10 mouse cellular contexts compared by ENCODE assay signal in the genomic region with DNA sequence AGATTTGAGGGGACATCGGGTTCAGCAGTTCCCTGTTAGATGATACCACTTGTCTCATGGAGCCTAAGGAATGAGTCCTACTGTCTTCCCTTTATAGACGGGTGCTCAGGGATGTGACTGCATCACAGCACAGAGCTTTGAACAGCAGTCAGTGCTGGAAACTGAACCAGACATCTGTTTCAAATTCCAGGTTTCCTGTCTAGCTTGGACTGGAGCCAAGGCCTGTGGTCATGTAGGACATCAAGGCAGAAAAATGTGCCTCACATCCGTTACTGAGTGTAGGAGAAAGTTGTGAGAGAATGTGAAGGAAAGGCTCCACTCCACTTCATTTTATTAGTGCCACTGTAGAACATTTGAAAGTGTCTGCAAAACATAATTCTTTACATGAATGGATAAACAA.
DNase-seq lines count a peak whose midpoint lies in the region; ATAC-seq lines count a peak whose summit lies in the region.
"Had no signal": no experiment of that assay in that cellular context is flagged by ENCODE, and none has a peak within 500 bp of the region (broad histone marks: within the 10 kb centered on the region; RNA-seq: fewer than 3 reads in every experiment).

No protein-coding gene starts in this region.

- no peak overlapping the region for H3K9ac ChIP-seq in neural tube, embryonic 15.5 days (replicated peaks)
- H3K9ac ChIP-seq: liver, embryonic 14.5 days had no signal

- WGBS in neural tube, embryonic 15.5 days = 85% methylated on average over 3 of the region's 3 CpGs

- H3K27me3 ChIP-seq in neural tube, embryonic 15.5 days (replicated peaks) = no peaks in the 10 kb centered on the region

- H3K36me3 ChIP-seq in neural tube, embryonic 15.5 days = peaks cover 8% of the 10 kb centered on the region; the same call in 1 of the 2 replicates

- H3K27ac ChIP-seq in neural tube, embryonic 15.5 days (replicated peaks) = no peak overlapping the region
- H3K27ac ChIP-seq: liver, embryonic 14.5 days had no signal

- no peaks in the 10 kb centered on the region for H3K9me3 ChIP-seq in neural tube, embryonic 15.5 days (replicated peaks)

- H3K4me2 ChIP-seq in neural tube, embryonic 15.5 days = no peak overlapping the region

- intact Hi-C loops in heart, postnatal 14 days (cut with DNase I) = no loop called here

- peak; percentile 24 for DNase-seq in gastrocnemius, postnatal 10 days
- DNase-seq in gastrocnemius, adult 8-10 months (ENCODE audit: low spot score in 2 of 2) = no peak
- DNase-seq in neural tube, embryonic 10.5 days (ENCODE audit: extremely low spot score, low spot score) = peak; percentile 34
- peak; percentile 9 to 41 for DNase-seq in heart, postnatal 14 days
- peak; percentile 4 for DNase-seq in yolk sac, embryonic 10.5 days (ENCODE audit: low spot score)
- no peak for DNase-seq in layer of hippocampus, postnatal 36 days
- no peak for DNase-seq in urinary bladder, postnatal 14 days (ENCODE audit: low spot score)
- DNase-seq: adrenal gland, postnatal 14 days had no signal

- H3K4me3 ChIP-seq in neural tube, embryonic 15.5 days (replicated peaks) = no peak overlapping the region

- no peaks in the 10 kb centered on the region for H3K4me1 ChIP-seq in neural tube, embryonic 15.5 days

- ATAC-seq in neural tube, embryonic 15.5 days (ENCODE audit: low FRiP score) = no peak

Comparison
In these comparisons a context has a peak if more than half of its experiments do, and no peak if none do; other contexts are left out.
1. DNase-seq: peak in gastrocnemius, postnatal 10 days (single experiment), neural tube, embryonic 10.5 days (single experiment), heart, postnatal 14 days (2 of 2) and yolk sac, embryonic 10.5 days (single experiment); none in gastrocnemius, adult 8-10 months (0 of 2), layer of hippocampus, postnatal 36 days (0 of 2) and urinary bladder, postnatal 14 days (single experiment).